Mouse (Mus musculus): ENCODE measurements at regions not wholly inside any gene's neighbourhood (a gene's known extent, or its start where the extent isn't known, plus 50 kb on each side); places are given as distances from the start of the nearest gene placed in this dataset.

DNA sequence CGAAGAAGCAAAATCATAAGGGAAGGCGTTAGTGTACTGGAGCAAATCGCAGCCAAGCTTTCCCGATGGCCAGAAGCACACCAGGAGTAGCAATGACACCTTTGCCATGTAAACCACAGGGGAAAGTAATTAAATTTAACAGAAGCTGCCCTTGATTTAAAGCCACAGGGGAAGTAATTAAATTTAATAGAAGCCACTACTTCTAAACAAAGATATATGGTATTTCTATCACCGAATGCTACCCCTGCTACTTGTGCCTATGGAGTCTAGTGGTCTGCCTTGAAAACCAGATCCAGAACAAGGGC is 240.9 kb downstream of the Ttll7 start:
- no peak for DNase-seq (ENCODE audit: low spot score in 2 of 2)

DNA sequence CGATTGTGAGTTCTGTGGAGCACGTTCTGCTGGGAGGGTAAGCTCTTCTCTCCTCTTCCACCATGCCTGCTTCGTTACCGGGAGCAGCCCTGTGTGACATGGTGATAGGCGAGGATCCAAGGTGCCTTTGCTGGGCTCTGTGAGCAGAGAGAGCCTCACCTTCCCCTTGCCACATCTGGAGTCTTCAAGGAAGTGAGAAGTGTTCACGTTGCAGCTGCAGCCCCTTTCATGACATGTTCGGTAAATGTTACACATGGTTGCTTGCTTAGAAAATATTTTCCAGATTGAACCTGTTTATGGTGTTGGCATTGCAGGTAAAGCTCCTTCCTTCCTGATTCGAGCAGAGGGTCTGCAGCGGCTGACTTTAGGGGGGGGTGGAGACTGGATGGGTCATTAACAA is 244.0 kb downstream of the Ttll7 start:
- DNase-seq (ENCODE audit: low spot score in 2 of 2) = no peak

- no peak for DNase-seq (ENCODE audit: low spot score in 2 of 2)
Measured at GRCm38 (mm10) chr3:147098065-147098580, 246.0 kb downstream of the Ttll7 start.

DNA sequence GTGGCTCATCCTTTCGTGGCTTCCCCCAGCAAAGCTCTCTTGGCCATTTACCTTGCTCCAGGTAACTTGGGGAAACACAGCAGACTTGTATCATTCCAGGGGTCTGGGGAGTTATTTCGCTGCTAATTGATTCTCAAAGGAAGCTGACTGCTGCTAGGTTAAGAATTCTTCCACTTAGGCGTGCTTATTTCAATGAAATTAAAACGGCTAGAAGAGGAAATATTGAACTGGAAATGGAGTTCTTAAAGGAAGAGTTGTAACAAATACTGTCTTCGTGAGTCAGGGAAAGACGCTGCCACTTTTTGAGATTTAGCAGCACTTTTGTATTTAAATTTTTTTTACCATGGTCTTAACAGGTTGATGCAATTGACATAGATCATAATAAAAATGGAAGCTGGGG is 246.4 kb downstream of the Ttll7 start:
- no peak for DNase-seq (ENCODE audit: low spot score in 2 of 2)

GRCm38 (mm10) chr3:147099143-147099713 is 247.1 kb downstream of the Ttll7 start:
- no peak for DNase-seq (ENCODE audit: low spot score in 2 of 2)

DNA sequence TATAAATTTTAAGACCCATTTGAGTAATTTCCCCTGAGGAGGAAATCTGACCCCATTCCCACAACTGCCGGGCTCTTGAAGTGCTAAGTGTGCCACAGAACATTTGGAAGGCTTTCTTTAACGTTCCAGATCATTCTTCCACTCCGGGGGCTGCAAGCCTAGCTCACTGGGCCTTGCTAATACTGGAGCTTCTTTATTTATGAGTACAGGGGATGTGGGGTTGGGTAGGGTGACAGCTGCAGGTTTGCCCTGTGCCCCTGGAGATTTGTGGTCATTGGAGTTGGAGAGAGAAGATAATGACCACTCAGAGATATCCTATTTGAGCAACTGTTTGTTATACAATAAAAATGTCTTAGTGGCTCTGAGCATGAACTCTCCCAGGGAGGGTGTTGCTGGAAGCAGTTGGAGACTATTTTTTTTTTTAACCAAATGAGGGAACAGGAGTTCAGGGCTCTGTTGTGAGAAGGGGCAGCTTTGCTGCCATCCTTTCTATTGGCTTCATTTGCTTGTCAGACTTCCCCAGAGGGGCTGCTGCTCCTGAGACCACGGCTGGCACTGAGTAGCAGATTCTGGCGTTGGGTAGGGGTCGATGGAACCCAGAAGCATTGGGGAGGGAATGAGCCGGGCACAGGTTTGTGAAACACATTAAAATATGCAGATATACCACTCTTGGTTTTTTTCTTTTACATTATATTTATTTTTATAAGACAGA is 249.0 kb downstream of the Ttll7 start:
- no peak for DNase-seq (ENCODE audit: low spot score in 2 of 2)

- DNase-seq (ENCODE audit: low spot score in 2 of 2) = no peak
Measured at GRCm38 (mm10) chr3:147101765-147102113, 249.6 kb downstream of the Ttll7 start.

- DNase-seq (ENCODE audit: low spot score in 2 of 2) = no peak
Measured at GRCm38 (mm10) chr3:147103428-147103827, 251.3 kb downstream of the Ttll7 start.

DNA sequence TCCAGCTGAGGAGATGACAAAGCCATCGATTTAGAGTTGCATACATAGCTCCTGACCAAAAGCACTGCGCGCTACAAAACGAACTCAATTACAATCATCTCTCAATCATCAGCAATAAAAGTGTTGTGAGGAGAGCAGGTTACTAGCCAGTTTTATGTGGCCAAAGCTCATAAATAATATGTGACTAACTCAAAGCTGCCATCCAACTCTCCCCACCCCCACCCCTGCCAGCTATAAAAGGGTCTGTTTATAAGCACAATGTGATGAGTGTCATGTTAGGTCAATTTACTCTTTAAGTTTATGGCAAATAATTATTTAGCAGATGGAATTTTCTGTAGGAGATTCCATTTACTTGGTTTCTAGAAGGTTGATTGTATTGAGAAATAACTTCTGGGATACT is 265.4 kb downstream of the Ttll7 start:
- DNase-seq (ENCODE audit: low spot score in 2 of 2) = no peak

DNA sequence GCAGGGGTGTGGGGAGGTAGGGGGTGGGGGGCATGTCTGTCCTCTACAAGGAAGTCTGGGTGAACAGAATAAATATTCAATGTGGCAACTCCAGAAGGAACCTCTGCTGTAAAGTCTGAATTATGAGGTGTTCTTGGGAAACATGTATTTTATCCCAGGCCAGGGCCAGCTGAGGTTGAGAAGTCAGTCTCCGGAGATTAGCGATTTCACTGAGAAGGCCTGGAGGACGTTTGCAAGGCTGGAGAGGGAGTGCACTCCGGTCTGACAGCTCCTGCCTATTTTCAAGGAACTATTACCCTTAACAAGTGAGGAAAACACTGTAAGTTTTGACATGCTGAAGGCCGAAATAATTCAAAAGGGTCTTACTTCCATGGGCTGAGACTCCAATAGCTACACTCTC is 265.9 kb downstream of the Ttll7 start:
- DNase-seq (ENCODE audit: low spot score in 2 of 2) = no peak

- no peak for DNase-seq (ENCODE audit: low spot score in 2 of 2)
Measured at GRCm38 (mm10) chr3:147118622-147119021, 266.5 kb downstream of the Ttll7 start.

- no peak for DNase-seq (ENCODE audit: low spot score in 2 of 2)
Measured at GRCm38 (mm10) chr3:147121826-147122225, 269.7 kb downstream of the Ttll7 start.

DNA sequence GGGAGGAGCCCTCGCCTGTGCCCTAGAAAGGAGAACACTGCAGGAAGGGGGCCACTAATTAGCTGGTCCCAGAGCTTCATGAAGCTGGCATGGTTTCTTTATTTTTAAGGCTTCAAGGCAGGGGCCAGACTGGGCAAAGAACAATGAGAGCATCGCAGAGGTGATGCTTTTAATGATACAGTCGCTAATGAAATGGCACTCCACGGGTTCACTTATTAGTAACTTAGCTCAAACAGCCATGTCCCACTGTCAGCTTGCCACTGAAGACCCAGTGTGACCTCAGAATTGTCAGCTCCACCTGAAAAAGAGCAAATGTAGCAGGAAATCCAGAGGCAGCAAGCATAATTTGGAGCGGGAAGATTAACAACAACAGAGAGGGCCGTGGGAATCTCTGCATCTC is 275.6 kb downstream of the Ttll7 start:
- DNase-seq (ENCODE audit: low spot score in 2 of 2) = no peak

DNA sequence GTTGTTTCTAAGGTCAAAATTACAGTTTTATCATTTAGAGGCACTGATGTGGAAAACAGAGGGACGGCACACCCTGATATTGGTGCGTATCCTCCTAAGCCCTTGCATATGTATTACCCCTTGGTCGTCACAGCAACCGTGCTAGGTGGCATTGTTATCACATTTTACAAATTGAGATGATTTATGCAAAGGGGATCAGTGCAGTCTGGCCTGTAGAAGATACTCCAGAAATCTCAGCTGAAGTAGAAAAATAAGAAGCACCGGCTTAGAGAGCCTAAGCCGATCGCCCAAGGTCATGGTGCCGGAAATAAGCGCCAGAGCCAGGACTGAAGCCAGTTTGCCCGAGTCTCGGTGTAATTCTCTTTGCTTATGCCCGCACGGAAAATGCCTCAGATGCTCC is 280.7 kb downstream of the Ttll7 start:
- no peak for DNase-seq (ENCODE audit: low spot score in 2 of 2)

GRCm38 (mm10) chr3:147133408-147133807 is 281.2 kb downstream of the Ttll7 start:
- no peak for DNase-seq (ENCODE audit: low spot score in 2 of 2)

DNA sequence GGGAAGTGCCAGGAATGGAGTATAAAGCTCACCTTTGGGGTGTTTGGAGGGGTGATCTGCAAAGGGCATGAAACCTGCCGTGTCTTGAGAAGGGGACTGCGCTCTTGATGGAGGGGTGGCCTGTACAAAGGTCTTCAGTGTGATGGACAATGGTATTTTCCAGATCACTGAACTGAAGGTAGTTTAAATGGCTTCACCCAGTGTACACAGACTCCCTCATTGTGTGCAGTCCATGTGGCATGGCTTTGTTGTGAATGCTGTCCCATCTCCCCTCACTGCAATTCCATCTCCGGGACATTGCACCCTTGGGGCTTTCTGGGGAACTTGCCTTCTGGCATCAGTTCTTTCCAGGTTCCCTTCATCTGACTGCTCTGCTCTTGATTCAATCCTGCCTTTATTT is 288.2 kb downstream of the Ttll7 start:
- DNase-seq (ENCODE audit: low spot score in 2 of 2) = no peak

DNA sequence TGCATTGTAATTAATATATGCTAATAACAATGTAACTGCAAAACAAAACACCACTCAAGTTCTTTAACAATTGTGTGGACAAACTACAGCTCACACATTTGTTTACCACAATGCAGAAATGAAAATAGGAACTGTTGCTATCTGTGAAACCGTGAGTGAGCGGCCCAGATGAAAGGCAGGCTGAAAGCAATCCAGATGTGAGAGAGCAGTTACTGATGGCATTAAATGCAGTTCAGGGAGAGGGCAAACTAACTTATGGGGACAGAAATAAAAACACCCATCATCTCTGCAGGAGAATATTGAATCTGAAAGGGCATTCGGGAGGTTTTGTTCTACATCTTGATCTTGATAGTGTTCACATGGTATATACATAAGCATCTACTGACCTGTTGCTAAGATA is 301.3 kb downstream of the Ttll7 start:
- DNase-seq (ENCODE audit: low spot score in 2 of 2) = no peak

- no peak for DNase-seq (ENCODE audit: low spot score in 2 of 2)
Measured at GRCm38 (mm10) chr3:147153998-147154397, 301.8 kb downstream of the Ttll7 start.

- DNase-seq (ENCODE audit: low spot score in 2 of 2) = no peak
Measured at GRCm38 (mm10) chr3:147163126-147163525, 311.0 kb downstream of the Ttll7 start.

DNA sequence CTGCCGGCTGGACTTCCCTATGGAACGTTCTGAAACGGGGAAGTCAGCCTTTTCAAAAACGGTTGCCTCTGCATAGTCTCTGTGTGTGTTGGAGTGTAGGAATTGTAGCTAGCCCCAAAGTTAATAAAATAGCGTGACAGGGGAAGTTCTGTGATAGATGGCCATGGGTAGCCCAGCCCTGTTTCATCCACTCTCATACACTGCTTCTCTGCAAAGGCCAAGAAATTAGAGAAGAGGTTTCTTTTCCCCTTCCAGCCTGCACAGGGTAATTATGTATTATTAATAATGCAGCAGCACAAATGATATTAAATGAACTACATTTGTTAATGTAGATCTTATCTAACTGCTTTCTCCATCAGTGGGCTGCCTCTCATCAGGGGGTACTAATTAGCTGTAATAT is 311.4 kb downstream of the Ttll7 start:
- no peak for DNase-seq (ENCODE audit: low spot score in 2 of 2)

DNA sequence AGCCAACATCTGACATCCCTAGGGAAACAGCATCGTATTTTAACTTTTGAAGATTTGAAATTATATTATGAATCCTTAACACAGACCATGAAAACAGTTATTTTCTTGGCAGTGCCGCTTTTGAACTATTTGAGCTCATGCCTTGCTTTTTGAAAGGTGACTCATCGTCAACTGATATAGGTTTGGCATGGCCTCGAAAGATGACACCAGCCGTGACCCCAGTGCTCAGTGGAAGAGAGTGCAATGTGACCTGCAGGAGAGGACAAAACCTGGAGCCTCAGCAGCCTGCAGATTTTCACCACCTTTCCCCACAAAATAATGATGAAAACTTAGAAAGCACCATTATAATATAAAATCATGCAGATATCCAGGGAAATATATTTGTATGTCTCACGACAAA is 312.8 kb downstream of the Ttll7 start:
- DNase-seq (ENCODE audit: low spot score in 2 of 2) = no peak

GRCm38 (mm10) chr3:147166555-147166954 is 314.4 kb downstream of the Ttll7 start:
- no peak for DNase-seq (ENCODE audit: low spot score in 2 of 2)

- no peak for DNase-seq (ENCODE audit: low spot score in 2 of 2)
Measured at GRCm38 (mm10) chr3:147169215-147169614, 317.0 kb downstream of the Ttll7 start.

All from layer of hippocampus, postnatal 14 days (tissue).